Mouse (Mus musculus): ENCODE measurements around the gene Krtap3-3.

- no peak for TF ChIP-seq CTCF (IDR thresholded peaks at IDR 0.05; ENCODE audit: low read depth, low read length)
- no peak for TF ChIP-seq TAL1 (conservative IDR thresholded peaks at IDR 0.05; ENCODE audit: low read depth, low read length)
- no peak for TF ChIP-seq GATA1 (IDR thresholded peaks at IDR 0.05; ENCODE audit: borderline replicate concordance, low read length)
- no peak for TF ChIP-seq POLR2AphosphoS5 (IDR thresholded peaks at IDR 0.05; ENCODE audit: insufficient replicate concordance, low read depth, low read length)
These were observed 22.5 kb upstream of the Krtap3-3 start for GRCm38 (mm10) chr11:99573164-99573563.

All from G1E (cell line).